Mouse (Mus musculus) ES-E14 (cell line): ENCODE measurements around the gene Cmpk2. TPM values are rescaled to one million over a fixed set of nuclear protein-coding genes. Genes with fewer than 3 reads are reported as not detected.

Experiments used
- DNase-seq: peaks from one replicate; pipeline ENCODE4 v3.0.0-alpha.2; 2013; ENCODE audit warnings: low read depth, low spot score
- H3K27ac ChIP-seq: 2 replicates; pipeline ENCODE4 v1.5.1; 2012; ENCODE audit warnings: low read depth, mild to moderate bottlenecking, low read length, moderate library complexity, mixed read lengths; ENCODE audit not compliant: poor library complexity, insufficient read depth, severe bottlenecking
- H3K36me3 ChIP-seq: 2 replicates; pipeline ENCODE4 v1.6.1; 2012; ENCODE audit warnings: mild to moderate bottlenecking, low read length, moderate library complexity, mixed read lengths; ENCODE audit not compliant: control insufficient read depth, poor library complexity, insufficient read depth, severe bottlenecking
- H3K4me1 ChIP-seq, 2 experiments: fragments of 150-350 bp in 1 of 2; sonication (generic) in 1 of 2; 2 replicates each; pipeline ENCODE4 v1.6.1; 2012; ENCODE audit warnings: low read length in 2 of 2, mild to moderate bottlenecking in 1 of 2, mixed read lengths in 1 of 2; ENCODE audit not compliant: control insufficient read depth in 2 of 2, insufficient read depth in 2 of 2, poor library complexity in 1 of 2
- H3K4me3 ChIP-seq, 2 experiments: fragments of 150-350 bp in 1 of 2; sonication (generic) in 1 of 2; 2 replicates each; pipeline ENCODE4 v1.5.1; 2012; ENCODE audit warnings: low read length in 2 of 2, low read depth in 1 of 2, mild to moderate bottlenecking in 1 of 2, mixed read lengths in 1 of 2; ENCODE audit not compliant: insufficient read depth in 1 of 2, poor library complexity in 1 of 2, severe bottlenecking in 1 of 2
- H3K9ac ChIP-seq: 2 replicates; pipeline ENCODE4 v1.6.1; 2012; ENCODE audit warnings: low read depth, mild to moderate bottlenecking, low read length, mixed read lengths; ENCODE audit not compliant: poor library complexity, insufficient read depth, severe bottlenecking
- H3K9me3 ChIP-seq: fragments of 150-350 bp; sonication (generic); 2 replicates; pipeline ENCODE4 v1.6.1; 2012; ENCODE audit warnings: low read depth, mild to moderate bottlenecking, low read length; ENCODE audit not compliant: control insufficient read depth, insufficient read depth
- CHD2 ChIP-seq: IDR thresholded peaks from 2 replicates; pipeline ENCODE4 v1.6.1; 2014; ENCODE audit warnings: mild to moderate bottlenecking, low read depth, low read length, inconsistent platforms
- HCFC1 ChIP-seq: IDR thresholded peaks from 2 replicates; pipeline ENCODE4 v1.6.1; 2012; ENCODE audit warnings: low read length, inconsistent platforms, borderline replicate concordance; ENCODE audit not compliant: insufficient read depth
- MAFK ChIP-seq: IDR thresholded peaks from 2 replicates; pipeline ENCODE4 v1.6.1; 2014; ENCODE audit warnings: mild to moderate bottlenecking, low read depth, low read length, inconsistent platforms; ENCODE audit not compliant: insufficient read depth
- ZC3H11A ChIP-seq: IDR thresholded peaks from 2 replicates; pipeline ENCODE4 v1.6.1; 2012; ENCODE audit warnings: low read depth, mild to moderate bottlenecking, inconsistent platforms, low read length, borderline replicate concordance
- ZNF384 ChIP-seq: IDR thresholded peaks from 2 replicates; pipeline ENCODE4 v1.6.1; 2012; ENCODE audit warnings: low read depth, low read length, inconsistent platforms
- in situ Hi-C, 2 experiments: fragments of 600-800 bp; cut with MboI; formaldehyde crosslinking; loops; one replicate each; pipeline ENCODE4 v1.15.1; 2025; ENCODE audit warnings: low sequenced_read_pairs in 2 of 2, inconsistent platforms in 1 of 2; ENCODE audit not compliant: unreplicated experiment in 2 of 2
- total RNA-seq: library from RNA; depleted of rRNA; stranded (reverse); fragments of 300-350 nt; gene quantifications from 2 replicates; pipeline ENCODE4 v1.2.3, GENCODE M21; 2012

The Cmpk2 gene
- total RNA-seq, 1 experiment = 0.27 TPM

GRCm38 (mm10) chr12:26449483-26449882, 19.5 kb upstream of the Cmpk2 start:
- in situ Hi-C loops = no loop called here

GRCm38 (mm10) chr12:26451150-26451549, 17.9 kb upstream of the Cmpk2 start:
- no peak overlapping the region for H3K9ac ChIP-seq
- no peak for DNase-seq
- in situ Hi-C loops = no loop called here
- H3K36me3 ChIP-seq = no peaks in the 10 kb centered on the region
- no peak overlapping the region for H3K4me3 ChIP-seq
- no peak for TF ChIP-seq CHD2
- TF ChIP-seq ZNF384 = no peak
- no peaks in the 10 kb centered on the region for H3K9me3 ChIP-seq
- no peak overlapping the region for H3K27ac ChIP-seq
- H3K4me1 ChIP-seq = peaks cover 0 to 5% of the 10 kb centered on the region in 2 experiments; a peak in 2 of 4 replicates

More at GRCm38 (mm10) chr12:26449483-26449882, 19.5 kb upstream of the Cmpk2 start:
- no peak for DNase-seq
- H3K9ac ChIP-seq = no peak overlapping the region
- TF ChIP-seq CHD2 (no peak), ZNF384 (no peak), ZC3H11A (no peak), MAFK (no peak), HCFC1 (no peak)
- H3K36me3 ChIP-seq = no peaks in the 10 kb centered on the region
- H3K4me1 ChIP-seq = no peaks in the 10 kb centered on the region
- no peak overlapping the region for H3K4me3 ChIP-seq
- no peaks in the 10 kb centered on the region for H3K9me3 ChIP-seq
- H3K27ac ChIP-seq = no peak overlapping the region

- TF ChIP-seq ZNF384 = no peak
- no peak for TF ChIP-seq HCFC1
- TF ChIP-seq ZC3H11A = no peak
- TF ChIP-seq MAFK = no peak
- TF ChIP-seq CHD2 = no peak
- Histone ChIP-seq H3K9ac (no peak overlapping the region), H3K4me1 (peaks cover 0 to 7% of the 10 kb centered on the region in 2 experiments; a peak in 2 of 4 replicates), H3K4me3 (no peak overlapping the region), H3K27ac (no peak overlapping the region), H3K9me3 (no peaks in the 10 kb centered on the region), H3K36me3 (no peaks in the 10 kb centered on the region)
- DNase-seq = no peak
- in situ Hi-C loops = no loop called here
Measured at GRCm38 (mm10) chr12:26452951-26453350, 16.1 kb upstream of the Cmpk2 start.

GRCm38 (mm10) chr12:26454682-26455081, 14.3 kb upstream of the Cmpk2 start:
- H3K4me1 ChIP-seq = peaks cover 0 to 7% of the 10 kb centered on the region in 2 experiments; a peak in 2 of 4 replicates
- no peak overlapping the region for H3K27ac ChIP-seq
- TF ChIP-seq CHD2 (no peak), MAFK (no peak), ZC3H11A (no peak), ZNF384 (no peak), HCFC1 (no peak)
- DNase-seq = no peak
- no peak overlapping the region for H3K9ac ChIP-seq
- in situ Hi-C loops = no loop called here
- no peak overlapping the region for H3K4me3 ChIP-seq
- no peaks in the 10 kb centered on the region for H3K36me3 ChIP-seq
- no peaks in the 10 kb centered on the region for H3K9me3 ChIP-seq

- peak; percentile 4 for DNase-seq
- no peaks in the 10 kb centered on the region for H3K36me3 ChIP-seq
- H3K4me3 ChIP-seq = no peak within 1 kb of the TSS
- peaks cover 0 to 7% of the 10 kb centered on the region in 2 experiments; a peak in 2 of 4 replicates for H3K4me1 ChIP-seq
- H3K9ac ChIP-seq = no peak within 1 kb of the TSS
- in situ Hi-C loops = no loop called here
- H3K27ac ChIP-seq = no peak within 1 kb of the TSS
- TF ChIP-seq HCFC1 = no peak
- no peak for TF ChIP-seq ZNF384
- TF ChIP-seq CHD2 = no peak
- no peak for TF ChIP-seq MAFK
- no peak for TF ChIP-seq ZC3H11A
- no peaks in the 10 kb centered on the region for H3K9me3 ChIP-seq
Measured at GRCm38 (mm10) chr12:26456028-26456698, 12.8 kb upstream of the Cmpk2 start, which contains the start of gene Rsad2. Gene Rsad2, minus strand, starts transcription at chr12:26456452.
